Mouse (Mus musculus) left cerebral cortex, postnatal 10 days (tissue): ENCODE measurements at regions not wholly inside any gene's neighbourhood (a gene's known extent, or its start where the extent isn't known, plus 50 kb on each side); places are given as distances from the start of the nearest gene placed in this dataset.
"Not testable (repeated sequence)": the region's sequence is repeated elsewhere in the genome, so short reads cannot be mapped to it uniquely, and the experiment has no call there.

ENCODE experiments used
- DNase-seq, 2 experiments: peaks; one replicate each; pipeline ENCODE4 v3.0.0; 2021 to 2022; ENCODE audit warnings: low spot score in 2 of 2, mixed read lengths in 1 of 2; ENCODE audit errors: extremely low spot score in 1 of 2
- intact Hi-C: fragments of 180-260 bp; cut with DNase I; formaldehyde crosslinking; loops from one replicate; pipeline ENCODE4 v1.15.1; 2025

GRCm38 (mm10) chr7:87096500-87096899, 100.6 kb downstream of the Vmn2r79 start:
- DNase-seq: no peak
- intact Hi-C loops: no loop called here

- intact Hi-C loops, DNase-seq: not testable (repeated sequence)
These were observed 103.7 kb downstream of the Vmn2r79 start for GRCm38 (mm10) chr7:87099611-87100010.

- intact Hi-C loops, DNase-seq: not testable (repeated sequence)
These were observed 104.5 kb downstream of the Vmn2r79 start for GRCm38 (mm10) chr7:87100377-87100776.

GRCm38 (mm10) chr7:87101281-87101680, 105.4 kb downstream of the Vmn2r79 start:
- intact Hi-C loops, DNase-seq: not testable (repeated sequence)

- intact Hi-C loops: loop anchor here (2.0 to 10.0 kb wide), 3 partner anchors 456 to 1934 kb away; no protein-coding TSS in a partner anchor
- peak in 1 of 2 experiments; percentile 49 for DNase-seq
These were observed 114.5 kb downstream of the Vmn2r79 start for GRCm38 (mm10) chr7:87110312-87110984.

GRCm38 (mm10) chr7:87110985-87111372, 115.1 kb downstream of the Vmn2r79 start:
- peak in 1 of 2 experiments; percentile 2 for DNase-seq
- intact Hi-C loops: loop anchor here (2.0 to 10.0 kb wide), 3 partner anchors 456 to 1934 kb away; no protein-coding TSS in a partner anchor

GRCm38 (mm10) chr7:87113654-87114053, 117.7 kb downstream of the Vmn2r79 start:
- intact Hi-C loops: loop anchor here (2.0 to 10.0 kb wide), 3 partner anchors 163 to 1931 kb away; no protein-coding TSS in a partner anchor
- peak; percentile 24 to 32 for DNase-seq

- intact Hi-C loops: no loop called here
- DNase-seq: no peak
These were observed 123.4 kb upstream of the Nox4 start for GRCm38 (mm10) chr7:87122516-87122915.

GRCm38 (mm10) chr7:87145896-87146295, 100.0 kb upstream of the Nox4 start:
- intact Hi-C loops: no loop called here
- DNase-seq: no peak

- intact Hi-C loops: no loop called here
- no peak for DNase-seq
These were observed 98.2 kb upstream of the Nox4 start for GRCm38 (mm10) chr7:87147703-87148102.

- intact Hi-C loops: no loop called here
- no peak for DNase-seq
These were observed 97.2 kb upstream of the Nox4 start for GRCm38 (mm10) chr7:87148681-87149080.

- intact Hi-C loops: no loop called here
These were observed 94.9 kb upstream of the Nox4 start for GRCm38 (mm10) chr7:87150991-87151390.

GRCm38 (mm10) chr7:87186443-87187153, 59.3 kb upstream of the Nox4 start:
- peak in 1 of 2 experiments; percentile 9 for DNase-seq
- intact Hi-C loops: no loop called here

More at GRCm38 (mm10) chr7:87150991-87151390, 94.9 kb upstream of the Nox4 start:
- DNase-seq: no peak

- intact Hi-C loops: no loop called here
- no peak for DNase-seq
These were observed 50.2 kb upstream of the Nox4 start for GRCm38 (mm10) chr7:87195647-87196046.
